Mouse (Mus musculus) forebrain, embryonic 10.5 days (tissue): Measurements from ENCODE around the gene Zmpste24. TPM values are rescaled to one million over a fixed set of nuclear protein-coding genes. Genes with fewer than 3 reads are reported as not detected.

Experiments used
- DNase-seq: peaks from one replicate; pipeline ENCODE4 v3.0.0-alpha.2; 2017; ENCODE audit warnings: low spot score; ENCODE audit errors: extremely low spot score
- H3K27ac ChIP-seq: fragments of 300-500 bp; sonication (generic); 2 replicates; pipeline ENCODE4 v1.5.1; 2016; ENCODE audit warnings: mild to moderate bottlenecking
- H3K27me3 ChIP-seq: fragments of 300-500 bp; sonication (generic); 2 replicates; pipeline ENCODE4 v1.6.1; 2016; ENCODE audit warnings: mild to moderate bottlenecking; ENCODE audit not compliant: poor library complexity, severe bottlenecking
- H3K36me3 ChIP-seq: fragments of 300-500 bp; sonication (generic); replicated peaks from 2 replicates; pipeline ENCODE4 v1.6.1; 2016; ENCODE audit warnings: mild to moderate bottlenecking, moderate library complexity
- H3K4me1 ChIP-seq: fragments of 300-500 bp; sonication (generic); 2 replicates; pipeline ENCODE4 v1.6.1; 2016
- H3K4me3 ChIP-seq: fragments of 300-500 bp; sonication (generic); 2 replicates; pipeline ENCODE4 v1.5.1; 2016; ENCODE audit warnings: mild to moderate bottlenecking, moderate library complexity
- H3K9me3 ChIP-seq: fragments of 300-500 bp; sonication (generic); 2 replicates; pipeline ENCODE4 v1.6.1; 2016; ENCODE audit warnings: mild to moderate bottlenecking, moderate library complexity
- WGBS: fragments of 180-500 bp; shearing (Covaris S2); methylation state at CpG from one replicate; pipeline ENCODE4 v1.1.7; 2016; 5-methylcytosine and 5-hydroxymethylcytosine counted together
- polyA plus RNA-seq: library from polyadenylated mRNA; unstranded; fragments of >200 nt; fragmentation: Nextera tagmentation; extraction: Ambion mirVana; gene quantifications from 2 replicates; pipeline ENCODE4 v1.2.1, GENCODE M21; 2016

Gene Zmpste24
- polyA plus RNA-seq, 1 experiment from 2014 or later: 33.8 TPM

DNA sequence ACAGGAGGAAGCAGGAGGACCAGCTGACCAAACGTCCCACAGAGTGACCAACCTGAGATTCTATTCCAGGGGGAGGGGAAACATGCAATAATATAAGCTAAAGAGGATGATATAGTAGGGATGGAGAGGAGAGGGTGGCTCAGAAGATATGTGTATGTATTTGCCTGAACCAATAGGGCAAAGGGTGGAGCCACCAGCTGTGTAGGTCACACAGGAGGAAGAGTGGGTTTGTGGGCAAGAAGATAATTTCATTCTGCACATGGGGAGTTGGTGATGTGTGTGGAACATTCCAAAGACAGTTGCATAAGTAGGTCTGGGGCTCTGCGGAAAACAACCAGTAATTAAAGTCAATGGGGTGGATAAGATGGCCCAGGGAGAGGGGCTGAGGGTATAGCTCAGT lies 72.4 kb downstream of the Zmpste24 start:
- no peak overlapping the region for H3K27ac ChIP-seq
- H3K27me3 ChIP-seq: no peaks in the 10 kb centered on the region
- no peaks in the 10 kb centered on the region for H3K36me3 ChIP-seq
- no peaks in the 10 kb centered on the region for H3K9me3 ChIP-seq
- H3K4me1 ChIP-seq: peaks cover 5% of the 10 kb centered on the region
- 72% methylated on average over 2 of the region's 2 CpGs for WGBS
- H3K4me3 ChIP-seq: no peak overlapping the region
- no peak for DNase-seq

DNA sequence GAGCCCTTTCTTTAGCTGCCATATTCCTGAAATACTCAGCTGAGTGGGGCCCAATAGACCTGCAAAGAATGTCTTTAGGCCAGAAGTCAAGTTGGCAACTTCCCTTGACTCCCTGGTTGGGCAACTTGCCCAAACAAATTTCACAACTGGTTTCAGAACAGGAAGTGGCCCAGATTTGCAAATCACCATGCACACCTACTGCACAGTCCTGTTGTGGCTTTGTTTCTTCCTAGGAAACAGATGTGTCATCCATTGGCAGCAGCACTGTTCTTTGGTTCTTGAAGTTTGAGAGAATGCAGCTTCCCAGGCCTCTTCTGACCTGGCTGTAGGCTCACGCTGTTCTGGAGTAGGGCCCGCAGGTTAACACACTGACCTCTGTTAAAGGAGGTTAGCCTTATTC lies 74.1 kb downstream of the Zmpste24 start:
- Histone ChIP-seq H3K27ac (no peak overlapping the region), H3K9me3 (no peaks in the 10 kb centered on the region), H3K4me1 (peaks cover 5% of the 10 kb centered on the region), H3K4me3 (no peak overlapping the region), H3K27me3 (no peaks in the 10 kb centered on the region), H3K36me3 (no peaks in the 10 kb centered on the region)
- DNase-seq: no peak
- 93% methylated on average over 2 of the region's 2 CpGs for WGBS

DNA sequence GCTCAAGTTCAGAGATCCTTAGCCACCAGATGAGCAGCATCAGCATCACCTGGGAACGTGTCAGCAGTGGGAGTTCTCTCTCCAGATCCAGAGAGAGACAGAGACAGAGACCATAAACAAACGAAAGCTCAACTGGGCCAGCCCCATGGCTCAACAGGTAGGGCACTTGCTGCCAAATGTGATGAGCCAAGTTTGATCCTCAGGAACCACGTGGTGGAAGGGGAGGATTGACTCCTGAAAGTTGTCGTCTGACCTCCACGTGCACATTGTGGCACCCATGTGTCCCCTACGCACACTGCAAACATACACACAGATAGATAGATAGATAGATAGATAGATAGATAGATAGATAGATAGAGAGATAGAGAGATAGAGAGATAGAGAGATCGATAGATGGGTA lies 74.6 kb downstream of the Zmpste24 start:
- no peak for DNase-seq
- Histone ChIP-seq H3K4me1 (peaks cover 5% of the 10 kb centered on the region), H3K4me3 (no peak overlapping the region), H3K36me3 (no peaks in the 10 kb centered on the region), H3K9me3 (no peaks in the 10 kb centered on the region), H3K27ac (no peak overlapping the region), H3K27me3 (no peaks in the 10 kb centered on the region)
- 88% methylated on average over 7 of the region's 7 CpGs for WGBS

GRCm38 (mm10) chr4:121021911-121022310 lies 76.1 kb downstream of the Zmpste24 start:
- peaks cover 11% of the 10 kb centered on the region for H3K4me1 ChIP-seq
- H3K27ac ChIP-seq: 0 out of 2 replicates have a peak overlapping the region, but pooled peaks have one; percentile 30
- H3K27me3 ChIP-seq: no peaks in the 10 kb centered on the region
- DNase-seq: no peak
- no peaks in the 10 kb centered on the region for H3K36me3 ChIP-seq
- H3K4me3 ChIP-seq: no peak overlapping the region
- H3K9me3 ChIP-seq: no peaks in the 10 kb centered on the region

DNA sequence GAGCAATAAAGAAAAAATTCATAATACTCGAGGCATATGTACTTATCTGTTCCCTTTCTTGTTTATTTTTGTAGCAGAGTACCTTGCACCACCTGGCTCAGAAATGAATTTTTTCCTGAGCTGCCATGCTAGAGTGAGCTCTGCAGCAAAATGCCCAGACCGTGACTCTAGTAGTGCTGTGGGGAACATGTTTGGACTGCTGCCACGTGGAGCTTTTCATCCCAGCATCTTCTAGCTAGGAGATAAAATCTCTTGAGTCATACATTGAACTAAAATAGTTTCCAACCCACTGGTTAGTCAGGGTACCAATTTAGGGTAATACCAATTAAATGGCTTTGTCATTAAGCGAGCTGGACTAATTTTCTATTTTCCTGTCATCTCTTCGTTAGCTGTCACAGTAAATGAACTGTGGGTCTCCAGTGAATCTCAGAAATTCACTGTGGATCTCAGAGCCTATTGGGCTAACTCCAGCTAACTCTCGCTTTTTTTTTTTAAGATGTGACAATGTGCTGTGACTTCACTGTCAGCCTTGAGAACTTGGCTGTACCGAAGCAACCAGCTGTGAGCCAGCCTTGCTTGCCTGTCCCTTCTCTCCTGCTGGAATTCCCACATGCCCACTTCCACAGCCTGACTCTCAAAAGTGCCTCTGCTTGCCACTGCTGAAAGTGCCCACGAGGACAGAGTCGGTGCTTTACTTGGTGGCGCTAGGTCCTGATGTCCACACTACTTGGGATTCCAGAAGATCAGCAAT lies 77.8 kb downstream of the Zmpste24 start:
- Histone ChIP-seq H3K4me1 (peaks cover 26% of the 10 kb centered on the region), H3K27ac (no peak overlapping the region), H3K4me3 (no peak overlapping the region), H3K9me3 (no peaks in the 10 kb centered on the region), H3K36me3 (no peaks in the 10 kb centered on the region), H3K27me3 (no peaks in the 10 kb centered on the region)
- WGBS: 85% methylated on average over 10 of the region's 10 CpGs
- DNase-seq: no peak

DNA sequence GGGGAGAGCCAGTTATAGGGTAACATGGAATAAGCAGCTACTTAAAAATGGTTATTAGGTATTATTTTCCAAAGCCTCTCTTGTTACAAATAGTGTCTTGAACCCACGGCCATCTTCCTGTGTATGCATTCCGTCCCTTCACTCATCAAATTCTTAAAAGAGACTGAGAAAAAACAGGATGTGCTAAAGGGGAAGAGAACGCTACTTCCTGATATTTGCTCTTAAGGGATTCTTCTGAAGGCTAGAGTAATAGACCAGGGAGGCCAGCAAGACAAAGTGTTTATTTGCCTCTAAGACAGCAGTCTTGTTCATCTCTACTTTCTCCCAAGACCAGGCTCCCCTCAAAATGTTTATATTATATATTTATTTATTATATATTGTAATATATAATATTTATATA lies 79.8 kb downstream of the Zmpste24 start:
- 85% methylated on average over 3 of the region's 3 CpGs for WGBS
- Histone ChIP-seq H3K27ac (no peak overlapping the region), H3K9me3 (no peaks in the 10 kb centered on the region), H3K36me3 (no peaks in the 10 kb centered on the region), H3K4me1 (peaks cover 31% of the 10 kb centered on the region), H3K4me3 (no peak overlapping the region), H3K27me3 (no peaks in the 10 kb centered on the region)
- DNase-seq: no peak

- Histone ChIP-seq H3K27me3 (no peaks in the 10 kb centered on the region), H3K4me1 (peaks cover 31% of the 10 kb centered on the region)
- WGBS: under 1% methylated on average over 48 of the region's 48 CpGs
These were observed 80.9 kb downstream of the Zmpste24 start, which contains the start of gene Smap2 for GRCm38 (mm10) chr4:121016928-121017657. Smap2 (minus strand) TSS chr4:121017247.

GRCm38 (mm10) chr4:121016021-121016898 lies 81.8 kb downstream of the Zmpste24 start:
- Histone ChIP-seq H3K36me3 (no peaks in the 10 kb centered on the region), H3K9me3 (no peaks in the 10 kb centered on the region), H3K27me3 (no peaks in the 10 kb centered on the region), H3K27ac (peak overlapping the region; percentile 90), H3K4me1 (peaks cover 26% of the 10 kb centered on the region), H3K4me3 (peak overlapping the region; percentile 97)
- DNase-seq: no peak
- WGBS: 9% methylated on average over 39 of the region's 40 CpGs

More at GRCm38 (mm10) chr4:121016928-121017657, 80.9 kb downstream of the Zmpste24 start, which contains the start of gene Smap2:
- H3K9me3 ChIP-seq: no peaks in the 10 kb centered on the region
- peak within 1 kb of the TSS; percentile 97 for H3K4me3 ChIP-seq
- H3K27ac ChIP-seq: peak within 1 kb of the TSS; percentile 90
- no peaks in the 10 kb centered on the region for H3K36me3 ChIP-seq
- DNase-seq: peak; percentile 99

GRCm38 (mm10) chr4:121015268-121015659 lies 82.8 kb downstream of the Zmpste24 start:
- Histone ChIP-seq H3K4me1 (peaks cover 26% of the 10 kb centered on the region), H3K27me3 (no peaks in the 10 kb centered on the region), H3K9me3 (no peaks in the 10 kb centered on the region), H3K27ac (no peak overlapping the region), H3K4me3 (peak overlapping the region; percentile 97; the same call in 1 of the 2 replicates), H3K36me3 (no peaks in the 10 kb centered on the region)
- WGBS: 89% methylated on average over 7 of the region's 7 CpGs
- no peak for DNase-seq

GRCm38 (mm10) chr4:121014594-121015267 lies 83.3 kb downstream of the Zmpste24 start:
- no peak overlapping the region for H3K27ac ChIP-seq
- H3K9me3 ChIP-seq: no peaks in the 10 kb centered on the region
- DNase-seq: no peak
- H3K4me1 ChIP-seq: peaks cover 26% of the 10 kb centered on the region
- no peaks in the 10 kb centered on the region for H3K27me3 ChIP-seq
- no peaks in the 10 kb centered on the region for H3K36me3 ChIP-seq
- 87% methylated on average over 10 of the region's 10 CpGs for WGBS
- H3K4me3 ChIP-seq: no peak overlapping the region

DNA sequence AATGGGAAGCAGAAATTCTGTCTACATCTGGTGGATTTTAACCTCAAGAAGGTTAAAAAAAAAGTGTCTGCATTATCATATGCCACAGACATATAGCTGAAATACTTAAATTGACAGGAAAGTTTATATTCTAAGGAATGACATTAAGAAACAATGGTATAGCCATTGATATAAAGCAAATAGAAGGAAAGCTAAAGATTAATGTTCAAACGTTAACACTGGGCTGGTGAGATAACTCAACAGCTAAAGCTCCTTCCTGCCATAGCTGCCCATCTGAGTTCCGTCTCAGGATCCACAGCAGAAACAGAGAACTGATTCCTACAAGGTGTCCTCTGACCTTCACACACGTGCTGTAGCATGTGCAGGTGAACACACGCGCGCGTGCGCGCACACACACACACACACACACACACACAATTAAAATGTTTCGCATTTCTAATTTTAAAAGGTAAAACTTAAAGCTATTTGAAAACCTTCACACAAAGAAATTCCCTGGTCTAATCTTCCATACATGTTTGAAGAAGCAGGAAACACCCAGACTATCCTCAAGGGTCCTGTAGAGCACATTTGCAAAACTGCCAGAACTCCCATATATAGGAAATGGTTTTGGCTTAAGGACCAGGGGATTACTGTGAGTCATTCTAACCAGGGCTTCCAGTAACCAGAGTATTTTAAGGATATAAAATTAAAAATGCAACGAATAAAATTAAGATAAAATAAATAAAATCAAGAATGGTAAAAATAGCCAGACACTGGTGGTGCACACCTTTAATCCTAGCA lies 87.1 kb downstream of the Zmpste24 start:
- no peak overlapping the region for H3K4me3 ChIP-seq
- H3K4me1 ChIP-seq: peaks cover 12% of the 10 kb centered on the region
- DNase-seq: no peak
- no peaks in the 10 kb centered on the region for H3K36me3 ChIP-seq
- no peak overlapping the region for H3K27ac ChIP-seq
- peaks cover 3% of the 10 kb centered on the region; the same call in 1 of the 2 replicates for H3K27me3 ChIP-seq
- 88% methylated on average over 11 of the region's 11 CpGs for WGBS
- H3K9me3 ChIP-seq: no peaks in the 10 kb centered on the region
